Mouse (Mus musculus): ENCODE data around the gene Rere. TPM values are rescaled to one million over a fixed set of nuclear protein-coding genes. Genes with fewer than 3 reads are reported as not detected.
A peak's percentile ranks its signal among the peaks of the same experiment; 100 is the strongest.

Gene Rere
- polyA plus RNA-seq, 1 experiment = 61.3 TPM

DNA sequence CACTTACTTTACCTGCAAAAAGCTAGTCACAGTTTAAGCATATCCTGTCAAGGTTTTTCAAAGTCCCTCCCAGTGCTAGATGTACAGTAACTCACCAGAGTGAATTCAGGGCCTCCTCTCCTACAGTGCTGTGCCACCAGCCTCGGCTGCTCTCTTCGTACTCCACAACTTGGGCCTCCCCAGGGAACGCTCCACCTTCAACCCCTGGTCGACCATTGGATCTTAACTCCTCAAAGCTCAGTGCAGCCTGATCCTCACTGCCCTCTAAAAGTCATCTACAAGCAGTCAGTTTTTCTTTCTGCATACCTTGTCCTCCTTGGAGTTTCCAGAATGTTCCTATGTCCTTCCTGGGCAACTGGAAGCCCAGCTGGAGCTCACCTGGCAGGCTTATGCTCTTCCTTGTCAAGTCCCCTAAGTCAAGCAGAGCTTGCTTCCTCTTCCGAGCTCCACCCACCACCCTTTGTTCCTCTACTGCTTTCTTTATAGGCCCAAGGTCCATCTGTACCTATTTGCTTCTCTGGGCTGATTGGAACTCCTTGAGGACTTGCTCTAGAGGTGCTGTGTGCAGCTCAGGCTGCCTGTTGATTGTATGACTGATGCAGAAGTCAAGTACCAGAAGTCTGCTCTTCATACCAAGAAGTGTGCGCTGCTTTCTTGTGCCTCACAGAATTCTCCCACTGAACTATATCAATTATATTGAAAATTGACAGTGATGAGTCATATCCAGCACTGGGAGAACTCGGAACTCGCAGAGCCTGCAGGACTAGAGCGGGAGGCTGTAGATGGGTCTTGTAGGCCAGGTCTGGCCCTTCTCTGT lies 287.1 kb downstream of the Rere start:
- 21% methylated on average over 9 of the region's 9 CpGs for WGBS
- Histone ChIP-seq H3K4me3 (replicated peaks; ENCODE audit: control insufficient read depth, low read depth, low read length) (peak overlapping the region; percentile 77), H3K27ac (ENCODE audit: control insufficient read depth, insufficient read depth, low read depth, low read length, poor library complexity) (peak overlapping the region; percentile 98), H3K4me1 (ENCODE audit: control insufficient read depth, insufficient read depth, low read length) (peaks cover 6% of the 10 kb centered on the region)
- TF ChIP-seq POLR2A (IDR thresholded peaks at IDR 0.05; ENCODE audit: borderline replicate concordance, control insufficient read depth, low read depth, low read length) (no peak), CTCF (IDR thresholded peaks at IDR 0.05; ENCODE audit: control insufficient read depth, insufficient read depth, low read length) (no peak)

DNA sequence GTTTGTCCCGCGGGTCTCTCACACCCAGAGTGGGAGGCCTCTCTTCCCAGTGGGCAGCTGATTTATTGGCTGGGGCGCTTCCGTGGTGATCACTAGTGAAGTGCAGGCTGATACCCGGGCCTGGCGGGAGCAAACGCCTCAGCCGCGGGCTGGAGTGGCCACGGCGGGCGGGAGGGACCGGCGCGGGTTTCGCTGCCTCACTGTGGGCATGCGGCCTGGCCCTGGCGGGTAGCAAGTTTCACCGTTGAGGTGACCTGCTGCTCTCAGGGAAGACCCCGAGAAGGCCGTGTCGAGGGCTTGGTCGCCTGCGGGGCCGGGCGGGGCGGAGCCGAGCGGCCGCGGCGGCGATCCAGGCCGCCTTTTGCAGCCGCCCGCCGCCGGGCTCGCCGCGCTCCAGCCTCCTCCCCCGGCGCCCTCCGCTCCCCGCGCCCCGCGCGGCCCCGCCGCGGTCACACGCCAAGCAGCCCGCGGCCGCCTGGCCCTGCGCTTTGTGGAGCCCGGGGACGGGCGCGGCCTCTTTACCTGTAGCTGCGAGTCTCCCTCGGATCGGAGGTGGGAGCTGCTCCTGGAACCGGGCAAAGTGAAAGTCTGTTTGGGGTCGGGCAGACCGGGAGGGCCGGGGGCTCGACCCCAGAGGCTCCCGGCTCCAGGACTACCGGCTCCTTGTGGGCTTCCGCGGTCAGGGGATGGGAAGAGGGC lies 287.8 kb downstream of the Rere start:
- peak overlapping the region; percentile 98 for H3K27ac ChIP-seq (ENCODE audit: control insufficient read depth, insufficient read depth, low read depth, low read length, poor library complexity)
- TF ChIP-seq POLR2A (IDR thresholded peaks at IDR 0.05; ENCODE audit: borderline replicate concordance, control insufficient read depth, low read depth, low read length) = no peak
- H3K4me3 ChIP-seq (replicated peaks; ENCODE audit: control insufficient read depth, low read depth, low read length) = peak overlapping the region; percentile 77
- WGBS = 3% methylated on average over 73 of the region's 73 CpGs
- peaks cover 6% of the 10 kb centered on the region for H3K4me1 ChIP-seq (ENCODE audit: control insufficient read depth, insufficient read depth, low read length)

DNA sequence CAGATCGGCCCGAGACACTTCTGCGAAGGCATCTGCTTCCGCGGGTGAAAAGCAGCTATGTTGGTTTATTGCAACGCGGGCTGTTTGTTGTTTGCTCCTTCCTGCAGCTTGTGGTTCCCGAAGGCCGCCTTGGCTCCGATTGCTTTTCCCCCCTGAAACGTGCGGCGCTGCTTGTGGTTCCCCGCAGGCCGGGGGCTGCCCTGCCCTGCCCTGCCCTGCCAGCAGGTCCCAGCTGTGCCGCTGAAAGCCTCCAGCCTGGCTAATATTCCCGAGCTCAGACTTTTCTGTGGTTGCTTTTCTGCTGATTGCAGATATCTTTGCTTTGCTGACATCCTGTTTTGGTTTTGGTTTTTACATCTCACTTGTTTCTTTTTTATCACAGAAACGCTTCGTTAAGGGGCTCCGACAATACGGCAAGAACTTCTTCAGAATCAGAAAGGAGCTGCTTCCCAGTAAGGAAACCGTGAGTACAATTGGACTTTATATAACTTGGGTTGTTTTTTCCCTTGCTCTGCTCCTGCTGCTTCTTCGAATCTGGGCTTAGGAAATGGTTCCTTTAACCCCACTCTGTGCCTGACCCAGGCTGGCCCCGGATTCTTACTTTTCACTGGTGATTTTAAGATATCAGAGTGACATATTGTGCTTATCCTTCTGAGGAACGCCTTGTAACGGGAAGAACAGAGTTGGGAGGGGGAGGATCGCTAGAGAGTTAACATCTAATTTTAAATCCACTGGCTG lies 288.6 kb downstream of the Rere start:
- H3K27ac ChIP-seq (ENCODE audit: control insufficient read depth, insufficient read depth, low read depth, low read length, poor library complexity) = peak overlapping the region; percentile 98

DNA sequence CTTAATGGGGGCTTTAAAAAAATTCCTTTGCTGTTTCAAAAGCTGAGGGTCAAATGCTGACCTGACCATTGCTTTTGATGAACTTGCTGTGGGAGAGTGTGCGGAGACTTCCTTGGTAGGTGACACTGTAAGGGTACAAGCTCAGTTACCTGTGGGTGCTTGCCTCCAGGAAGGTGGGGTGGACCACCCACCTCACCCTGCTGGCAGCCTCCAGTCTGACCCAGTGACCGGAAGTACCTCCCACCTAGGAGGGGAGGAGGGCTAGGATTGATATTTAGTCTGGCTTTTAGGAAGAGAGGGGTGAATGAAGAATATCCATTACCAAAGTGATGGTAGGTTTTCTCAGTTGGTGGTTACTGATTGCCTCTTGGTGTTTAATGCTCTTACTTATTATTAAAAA lies 289.3 kb downstream of the Rere start:
- 38% methylated on average over 2 of the region's 2 CpGs for WGBS
- Histone ChIP-seq H3K4me1 (ENCODE audit: control insufficient read depth, insufficient read depth, low read length) (peaks cover 4% of the 10 kb centered on the region), H3K27ac (ENCODE audit: control insufficient read depth, insufficient read depth, low read depth, low read length, poor library complexity) (no peak overlapping the region), H3K4me3 (replicated peaks; ENCODE audit: control insufficient read depth, low read depth, low read length) (peak overlapping the region; percentile 60)
- no peak for TF ChIP-seq CTCF (IDR thresholded peaks at IDR 0.05; ENCODE audit: control insufficient read depth, insufficient read depth, low read length)

More for the DNA sequence above, 288.6 kb downstream of the Rere start:
- peak overlapping the region; percentile 77 for H3K4me3 ChIP-seq (replicated peaks; ENCODE audit: control insufficient read depth, low read depth, low read length)
- no peak for TF ChIP-seq CTCF (IDR thresholded peaks at IDR 0.05; ENCODE audit: control insufficient read depth, insufficient read depth, low read length)
- 0 out of 2 replicates have a peak, but pooled peaks have one; percentile 17 for TF ChIP-seq POLR2A (IDR thresholded peaks at IDR 0.05; ENCODE audit: borderline replicate concordance, control insufficient read depth, low read depth, low read length)
- H3K4me1 ChIP-seq (ENCODE audit: control insufficient read depth, insufficient read depth, low read length) = peaks cover 6% of the 10 kb centered on the region
- WGBS = under 1% methylated on average over 27 of the region's 27 CpGs

DNA sequence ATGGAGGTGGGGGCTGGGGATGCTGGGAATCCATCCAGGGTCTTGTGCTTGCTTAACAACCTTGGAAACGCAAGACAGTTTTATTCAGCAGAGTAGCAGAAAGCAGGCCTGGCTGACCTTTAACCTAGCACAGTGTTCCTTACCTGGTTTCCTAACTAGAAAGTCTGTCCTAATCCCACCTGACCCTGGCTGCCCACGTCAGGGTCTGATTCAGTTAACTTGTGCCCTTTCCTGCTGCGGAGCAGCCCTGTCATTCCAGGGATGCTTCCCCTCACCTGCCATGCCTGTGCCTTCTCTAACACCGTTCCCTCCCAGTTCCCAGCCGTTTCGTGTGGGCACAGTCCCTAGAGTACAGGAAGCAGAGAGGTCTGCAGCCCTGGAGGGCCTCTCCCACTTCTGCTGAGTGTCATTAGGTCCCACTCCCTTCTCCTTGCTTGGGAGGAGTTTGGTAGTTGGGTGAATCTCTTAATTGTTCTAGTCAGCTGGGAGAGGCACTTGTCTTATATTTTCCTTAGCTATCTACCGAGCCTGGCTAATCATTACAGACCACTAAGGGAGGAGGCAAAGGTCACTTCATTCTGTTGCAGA lies 290.8 kb downstream of the Rere start:
- H3K4me3 ChIP-seq (replicated peaks; ENCODE audit: control insufficient read depth, low read depth, low read length) = no peak overlapping the region
- WGBS = 51% methylated on average over 7 of the region's 7 CpGs
- no peak overlapping the region for H3K27ac ChIP-seq (ENCODE audit: control insufficient read depth, insufficient read depth, low read depth, low read length, poor library complexity)
- peaks cover 4% of the 10 kb centered on the region for H3K4me1 ChIP-seq (ENCODE audit: control insufficient read depth, insufficient read depth, low read length)
- no peak for TF ChIP-seq CTCF (IDR thresholded peaks at IDR 0.05; ENCODE audit: control insufficient read depth, insufficient read depth, low read length)
- no peak for TF ChIP-seq POLR2A (IDR thresholded peaks at IDR 0.05; ENCODE audit: borderline replicate concordance, control insufficient read depth, low read depth, low read length)

DNA sequence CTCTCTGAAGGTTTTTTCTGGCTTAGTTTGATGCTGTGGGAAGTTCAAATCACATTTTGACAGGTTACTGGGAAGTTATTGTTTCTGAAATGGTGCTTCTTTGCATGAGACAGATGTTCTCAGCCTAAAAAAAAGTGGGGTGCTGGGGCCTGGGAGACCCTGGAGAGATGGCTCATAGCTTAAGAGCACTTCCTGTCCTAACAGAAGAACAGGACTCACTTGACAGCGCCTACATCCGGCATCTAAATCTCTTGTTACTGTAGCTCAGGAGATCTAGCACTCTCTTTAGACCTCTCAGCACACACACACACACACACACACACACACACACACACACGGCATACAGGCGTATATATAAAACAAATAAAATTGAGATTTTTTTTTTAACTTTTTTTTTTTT lies 291.5 kb downstream of the Rere start:
- no peak overlapping the region for H3K27ac ChIP-seq (ENCODE audit: control insufficient read depth, insufficient read depth, low read depth, low read length, poor library complexity)
- no peak for TF ChIP-seq POLR2A (IDR thresholded peaks at IDR 0.05; ENCODE audit: borderline replicate concordance, control insufficient read depth, low read depth, low read length)
- no peak for TF ChIP-seq CTCF (IDR thresholded peaks at IDR 0.05; ENCODE audit: control insufficient read depth, insufficient read depth, low read length)
- 70% methylated on average over 4 of the region's 4 CpGs for WGBS
- H3K4me1 ChIP-seq (ENCODE audit: control insufficient read depth, insufficient read depth, low read length) = peaks cover 4% of the 10 kb centered on the region
- no peak overlapping the region for H3K4me3 ChIP-seq (replicated peaks; ENCODE audit: control insufficient read depth, low read depth, low read length)

DNA sequence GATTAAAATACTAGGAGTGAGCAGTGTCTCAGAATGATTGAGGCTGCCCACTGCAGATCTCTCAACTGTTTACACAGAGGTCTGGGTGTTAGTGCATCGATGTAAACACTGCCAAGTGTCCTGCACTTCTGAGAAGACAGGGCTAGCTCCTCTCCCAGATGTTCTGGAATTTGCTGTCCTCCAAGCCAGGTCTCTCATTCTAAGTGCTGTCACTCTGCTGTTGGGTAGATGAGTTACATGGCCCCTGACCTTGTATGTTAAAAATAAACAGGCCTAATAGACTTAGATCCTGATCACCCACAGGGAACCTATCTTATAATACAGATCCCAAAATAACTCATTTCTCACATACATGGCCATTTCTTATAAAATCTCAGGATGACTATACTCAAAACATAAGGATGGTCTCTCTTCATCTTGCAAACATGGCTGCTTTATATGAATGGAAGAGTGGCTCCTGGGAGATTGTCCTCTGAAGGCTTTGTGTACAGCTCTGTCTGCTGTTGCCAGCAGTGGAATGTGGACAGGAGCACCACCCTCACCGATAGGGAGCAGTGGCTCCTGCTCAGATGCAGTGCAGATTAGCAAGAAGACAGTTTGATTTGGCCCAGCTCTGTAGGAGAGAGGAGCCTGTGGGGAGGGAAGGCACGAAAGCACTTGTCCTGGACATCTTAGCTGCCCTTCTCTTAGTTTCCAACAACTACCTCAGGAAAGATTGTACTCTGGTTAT lies 294.1 kb downstream of the Rere start:
- no peak overlapping the region for H3K27ac ChIP-seq (ENCODE audit: control insufficient read depth, insufficient read depth, low read depth, low read length, poor library complexity)
- 67% methylated on average over 3 of the region's 3 CpGs for WGBS
- no peak overlapping the region for H3K4me3 ChIP-seq (replicated peaks; ENCODE audit: control insufficient read depth, low read depth, low read length)
- peaks cover 4% of the 10 kb centered on the region for H3K4me1 ChIP-seq (ENCODE audit: control insufficient read depth, insufficient read depth, low read length)
- TF ChIP-seq POLR2A (IDR thresholded peaks at IDR 0.05; ENCODE audit: borderline replicate concordance, control insufficient read depth, low read depth, low read length) (no peak), CTCF (IDR thresholded peaks at IDR 0.05; ENCODE audit: control insufficient read depth, insufficient read depth, low read length) (no peak)

All from bone marrow, adult 2 months (tissue).